Comparison of ENCODE assay signal across 8 mouse cellular contexts in the genomic region with DNA sequence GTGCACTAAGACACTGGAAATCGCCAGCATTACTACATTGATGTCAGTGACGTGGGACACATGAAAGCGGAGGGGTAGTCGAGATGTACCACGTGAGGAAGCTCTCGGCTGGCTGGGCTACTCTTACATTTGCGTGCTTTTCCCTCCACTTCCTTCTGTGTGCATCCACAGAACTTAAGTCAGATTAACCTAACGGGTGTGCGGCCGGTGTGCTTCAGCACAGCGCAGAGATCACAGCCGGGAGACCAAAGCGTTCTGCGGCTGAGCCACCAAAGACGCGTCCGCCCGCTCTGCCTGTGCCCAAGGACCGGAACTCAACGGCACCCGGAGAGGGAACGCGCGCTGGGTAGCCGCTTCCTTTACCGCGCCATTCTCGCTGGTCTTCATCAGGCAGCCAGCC. TPM values are rescaled to one million over a fixed set of nuclear protein-coding genes. Genes with fewer than 3 reads are reported as not detected.
DNase-seq lines count a peak whose midpoint lies in the region; ATAC-seq and TF ChIP-seq lines count a peak whose summit lies in the region.

No protein-coding gene starts in this region.

- intact Hi-C loops in gastrocnemius, postnatal 14 days (cut with DNase I; ENCODE audit: low total_unique reads): no loop called here

- no peak for TF ChIP-seq EP300 in liver, embryonic 14.5 days (IDR thresholded peaks at IDR 0.05; ENCODE audit: low read depth)

- DNase-seq in lung, embryonic 14.5 days: no peak
- DNase-seq in lung, postnatal 25 days (ENCODE audit: low spot score): no peak
- DNase-seq in WW6 (ENCODE audit: low read depth, low spot score): peak; percentile 9
- DNase-seq in forebrain, embryonic 11.5 days (ENCODE audit: low spot score): no peak
- DNase-seq in liver, embryonic 14.5 days (ENCODE audit: low read depth in 3 of 3, low spot score in 3 of 3): peak in 1 of 3 experiments; percentile 18
- DNase-seq in gastrocnemius, postnatal 14 days: no peak
- DNase-seq in gastrocnemius, adult 8-10 months (ENCODE audit: low spot score in 2 of 2): no peak

- H3K4me3 ChIP-seq in lung, embryonic 14.5 days (ENCODE audit: low read depth, low read length): peak overlapping the region; percentile 93
- H3K4me3 ChIP-seq in forebrain, embryonic 11.5 days (ENCODE audit: low read depth, low read length): peak overlapping the region; percentile 87
- H3K4me3 ChIP-seq in liver, embryonic 14.5 days (ENCODE audit: insufficient read depth in 1 of 2, low read depth in 2 of 2, low read length in 2 of 2): peak overlapping the region; percentile 80 to 82
- peak overlapping the region; percentile 80 for H3K4me3 ChIP-seq in stomach, embryonic 15.5 days (replicated peaks)

- ATAC-seq in lung, embryonic 14.5 days (ENCODE audit: insufficient read depth): peak; percentile 7
- ATAC-seq in forebrain, embryonic 11.5 days (replicated peaks; ENCODE audit: low FRiP score): peak; percentile 7
- ATAC-seq in liver, embryonic 14.5 days (ENCODE audit: insufficient read depth): peak; percentile 24; the same call in 1 of the 2 replicates
- 0 out of 2 replicates have a peak, but pooled peaks have one; percentile 2 for ATAC-seq in stomach, embryonic 15.5 days (ENCODE audit: insufficient read depth, low FRiP score, low read depth)

- peak overlapping the region; percentile 86 for H3K4me2 ChIP-seq in lung, embryonic 14.5 days
- H3K4me2 ChIP-seq in forebrain, embryonic 11.5 days (ENCODE audit: low read depth, low read length, severe bottlenecking): peak overlapping the region; percentile 73
- H3K4me2 ChIP-seq in liver, embryonic 14.5 days (ENCODE audit: low read depth): peak overlapping the region; percentile 78
- peak overlapping the region; percentile 75 for H3K4me2 ChIP-seq in stomach, embryonic 15.5 days

- WGBS in lung, embryonic 14.5 days: under 1% methylated on average over 28 of the region's 28 CpGs
- WGBS in forebrain, embryonic 11.5 days: under 1% methylated on average over 28 of the region's 28 CpGs
- under 1% methylated on average over 28 of the region's 28 CpGs for WGBS in liver, embryonic 14.5 days (ENCODE audit: insufficient replicate concordance)
- 1% methylated on average over 28 of the region's 28 CpGs for WGBS in stomach, embryonic 15.5 days

- peaks cover 13% of the 10 kb centered on the region for H3K4me1 ChIP-seq in lung, embryonic 14.5 days (ENCODE audit: insufficient read depth)
- peaks cover 6% of the 10 kb centered on the region for H3K4me1 ChIP-seq in forebrain, embryonic 11.5 days (replicated peaks; ENCODE audit: control insufficient read depth, insufficient read depth, low read length)
- peaks cover 10 to 15% of the 10 kb centered on the region in 2 experiments for H3K4me1 ChIP-seq in liver, embryonic 14.5 days (replicated peaks; ENCODE audit: control insufficient read depth in 2 of 2, insufficient read depth in 2 of 2, low read length in 1 of 2)
- H3K4me1 ChIP-seq in stomach, embryonic 15.5 days: peaks cover 7% of the 10 kb centered on the region

- peak overlapping the region; percentile 24; the same call in 1 of the 2 replicates for H3K27ac ChIP-seq in lung, embryonic 14.5 days (ENCODE audit: low read depth)
- no peak overlapping the region for H3K27ac ChIP-seq in forebrain, embryonic 11.5 days (ENCODE audit: low read depth, low read length)
- peak overlapping the region; percentile 3; the same call in 1 of the 2 replicates for H3K27ac ChIP-seq in liver, embryonic 14.5 days
- peak overlapping the region; percentile 17; the same call in 1 of the 2 replicates for H3K27ac ChIP-seq in stomach, embryonic 15.5 days

- H3K36me3 ChIP-seq in lung, embryonic 14.5 days (ENCODE audit: insufficient read depth): peaks cover 41% of the 10 kb centered on the region
- H3K36me3 ChIP-seq in forebrain, embryonic 11.5 days (ENCODE audit: control insufficient read depth, insufficient read depth, low read length): no peaks in the 10 kb centered on the region
- H3K36me3 ChIP-seq in liver, embryonic 14.5 days (replicated peaks; ENCODE audit: control insufficient read depth, insufficient read depth, low read depth): peaks cover 13% of the 10 kb centered on the region
- H3K36me3 ChIP-seq in stomach, embryonic 15.5 days: peaks cover 3% of the 10 kb centered on the region; the same call in 1 of the 2 replicates

- no peaks in the 10 kb centered on the region for H3K9me3 ChIP-seq in lung, embryonic 14.5 days (ENCODE audit: low read depth, low read length)
- H3K9me3 ChIP-seq in forebrain, embryonic 11.5 days (ENCODE audit: control insufficient read depth, low read length): no peaks in the 10 kb centered on the region
- no peaks in the 10 kb centered on the region for H3K9me3 ChIP-seq in liver, embryonic 14.5 days (ENCODE audit: control insufficient read depth, low read length)
- H3K9me3 ChIP-seq in stomach, embryonic 15.5 days: no peaks in the 10 kb centered on the region

- H3K9ac ChIP-seq in lung, embryonic 14.5 days: peak overlapping the region; percentile 75
- H3K9ac ChIP-seq in forebrain, embryonic 11.5 days (ENCODE audit: low read length): peak overlapping the region; percentile 78
- peak overlapping the region; percentile 73 for H3K9ac ChIP-seq in liver, embryonic 14.5 days (replicated peaks)
- peak overlapping the region; percentile 57 for H3K9ac ChIP-seq in stomach, embryonic 15.5 days

- H3K27me3 ChIP-seq in lung, embryonic 14.5 days (ENCODE audit: insufficient read depth, low read length): no peaks in the 10 kb centered on the region
- H3K27me3 ChIP-seq in forebrain, embryonic 11.5 days (ENCODE audit: control insufficient read depth, insufficient read depth, low read length): no peaks in the 10 kb centered on the region
- no peaks in the 10 kb centered on the region for H3K27me3 ChIP-seq in liver, embryonic 14.5 days (ENCODE audit: control insufficient read depth, insufficient read depth, low read length)
- H3K27me3 ChIP-seq in stomach, embryonic 15.5 days (replicated peaks): no peaks in the 10 kb centered on the region

- TF ChIP-seq CTCF in lung, embryonic 14.5 days (IDR thresholded peaks at IDR 0.05; ENCODE audit: low read depth): no peak
- TF ChIP-seq CTCF in liver, embryonic 14.5 days (IDR thresholded peaks at IDR 0.05; ENCODE audit: low read depth): no peak

RNA-seq across cellular contexts. Expression of a gene that starts 0.5 kb away (rescaled TPM):
- 84.5 and 93.0 TPM in 2 replicates for polyA plus RNA-seq in lung, embryonic 14.5 days (2014; fragmentation: Nextera tagmentation; extraction: Ambion mirVana)
- 83.9 and 87.5 TPM in 2 replicates for polyA plus RNA-seq in forebrain, embryonic 11.5 days (2014; fragmentation: Nextera tagmentation; extraction: Ambion mirVana)
- polyA plus RNA-seq in liver, embryonic 14.5 days (2012; rRNA removed): 17.9 and 20.4 TPM in 2 replicates
- polyA plus RNA-seq in liver, embryonic 14.5 days (2014; fragmentation: Nextera tagmentation; extraction: Ambion mirVana): 38.8 and 40.1 TPM in 2 replicates
- 70.3 and 75.3 TPM in 2 replicates for polyA plus RNA-seq in stomach, embryonic 15.5 days (2015; fragmentation: Nextera tagmentation; extraction: Ambion mirVana)
- total RNA-seq in gastrocnemius, postnatal 14 days (2021): 10 to 100 TPM; 12.0 to 16.8 TPM
- total RNA-seq in gastrocnemius, adult 8-10 months (2022): 10 to 100 TPM; 16.0 to 21.6 (median 18.6) TPM

RNA-seq across cellular contexts. Expression of a gene that starts 0.6 kb away (rescaled TPM):
- polyA plus RNA-seq in lung, embryonic 14.5 days (2014; fragmentation: Nextera tagmentation; extraction: Ambion mirVana): 73.4 and 80.8 TPM in 2 replicates
- 70.7 and 76.6 TPM in 2 replicates for polyA plus RNA-seq in forebrain, embryonic 11.5 days (2014; fragmentation: Nextera tagmentation; extraction: Ambion mirVana)
- 25.6 and 27.0 TPM in 2 replicates for polyA plus RNA-seq in liver, embryonic 14.5 days (2012; rRNA removed)
- 25.9 and 28.5 TPM in 2 replicates for polyA plus RNA-seq in liver, embryonic 14.5 days (2014; fragmentation: Nextera tagmentation; extraction: Ambion mirVana)
- 73.4 and 82.2 TPM in 2 replicates for polyA plus RNA-seq in stomach, embryonic 15.5 days (2015; fragmentation: Nextera tagmentation; extraction: Ambion mirVana)
- total RNA-seq in gastrocnemius, postnatal 14 days (2021): 10 to 100 TPM; 18.0 to 21.3 TPM
- 10 to 100 TPM; 21.3 to 24.1 (median 23.2) TPM for total RNA-seq in gastrocnemius, adult 8-10 months (2022)

RNA-seq across cellular contexts. Expression of a gene that starts 21.0 kb away (rescaled TPM):
- 662 and 692 TPM in 2 replicates for polyA plus RNA-seq in lung, embryonic 14.5 days (2014; fragmentation: Nextera tagmentation; extraction: Ambion mirVana)
- polyA plus RNA-seq in forebrain, embryonic 11.5 days (2014; fragmentation: Nextera tagmentation; extraction: Ambion mirVana): 901 and 961 TPM in 2 replicates
- 100.0 and 123 TPM in 2 replicates for polyA plus RNA-seq in liver, embryonic 14.5 days (2012; rRNA removed)
- 172 and 190 TPM in 2 replicates for polyA plus RNA-seq in liver, embryonic 14.5 days (2014; fragmentation: Nextera tagmentation; extraction: Ambion mirVana)
- 626 and 677 TPM in 2 replicates for polyA plus RNA-seq in stomach, embryonic 15.5 days (2015; fragmentation: Nextera tagmentation; extraction: Ambion mirVana)
- 10 to 100 TPM; 22.5 to 26.7 TPM for total RNA-seq in gastrocnemius, postnatal 14 days (2021)
- total RNA-seq in gastrocnemius, adult 8-10 months (2022): 10 to 100 TPM; 11.0 to 34.9 (median 15.0) TPM

RNA-seq across cellular contexts. Expression of a gene that starts 36.7 kb away (rescaled TPM):
- 13.6 and 15.6 TPM in 2 replicates for polyA plus RNA-seq in lung, embryonic 14.5 days (2014; fragmentation: Nextera tagmentation; extraction: Ambion mirVana)
- 24.3 and 26.1 TPM in 2 replicates for polyA plus RNA-seq in forebrain, embryonic 11.5 days (2014; fragmentation: Nextera tagmentation; extraction: Ambion mirVana)
- polyA plus RNA-seq in liver, embryonic 14.5 days (2012; rRNA removed): 4.8 and 6.0 TPM in 2 replicates
- polyA plus RNA-seq in liver, embryonic 14.5 days (2014; fragmentation: Nextera tagmentation; extraction: Ambion mirVana): 5.0 and 7.4 TPM in 2 replicates
- 13.7 and 14.2 TPM in 2 replicates for polyA plus RNA-seq in stomach, embryonic 15.5 days (2015; fragmentation: Nextera tagmentation; extraction: Ambion mirVana)
- 10 to 100 TPM; 29.9 to 37.2 TPM for total RNA-seq in gastrocnemius, postnatal 14 days (2021)
- 10 to 100 TPM; 30.0 to 34.9 (median 32.2) TPM for total RNA-seq in gastrocnemius, adult 8-10 months (2022)

RNA-seq across cellular contexts. Expression of a gene that starts 48.3 kb away (rescaled TPM):
- 35.6 and 41.7 TPM in 2 replicates for polyA plus RNA-seq in lung, embryonic 14.5 days (2014; fragmentation: Nextera tagmentation; extraction: Ambion mirVana)
- polyA plus RNA-seq in forebrain, embryonic 11.5 days (2014; fragmentation: Nextera tagmentation; extraction: Ambion mirVana): 38.2 and 39.9 TPM in 2 replicates
- 18.2 and 18.5 TPM in 2 replicates for polyA plus RNA-seq in liver, embryonic 14.5 days (2012; rRNA removed)
- 10.4 and 10.8 TPM in 2 replicates for polyA plus RNA-seq in liver, embryonic 14.5 days (2014; fragmentation: Nextera tagmentation; extraction: Ambion mirVana)
- 28.2 and 32.1 TPM in 2 replicates for polyA plus RNA-seq in stomach, embryonic 15.5 days (2015; fragmentation: Nextera tagmentation; extraction: Ambion mirVana)
- total RNA-seq in gastrocnemius, postnatal 14 days (2021): 1 to 10 TPM; 8.0 to 9.1 TPM
- total RNA-seq in gastrocnemius, adult 8-10 months (2022): 10 to 100 TPM in 2 of 4 experiments, 1 to 10 TPM in 2; 9.1 to 14.1 (median 9.8) TPM
